Mouse (Mus musculus) MEL (cell line): Measurements from ENCODE around the gene Qprt. TPM values are rescaled to one million over a fixed set of nuclear protein-coding genes. Genes with fewer than 3 reads are reported as not detected.

Source experiments
- DNase-seq: peaks from one replicate; pipeline ENCODE4 v3.0.0; 2011; ENCODE audit warnings: low read depth, low spot score
- H3K27ac ChIP-seq: 2 replicates; pipeline ENCODE4 v1.5.1; 2012; ENCODE audit warnings: low read depth, mild to moderate bottlenecking, control low read depth, low read length, moderate library complexity; ENCODE audit not compliant: control insufficient read depth
- H3K27me3 ChIP-seq, 2 experiments: fragments of 150-350 bp in 1 of 2; sonication (generic) in 1 of 2; 2 replicates each; pipeline ENCODE4 v1.6.1; 2012; ENCODE audit warnings: low read length in 2 of 2, mild to moderate bottlenecking in 2 of 2, improper control_type of control experiment in 1 of 2, moderate library complexity in 1 of 2; ENCODE audit not compliant: insufficient read depth in 2 of 2, control insufficient read depth in 1 of 2
- H3K36me3 ChIP-seq, 2 experiments: 2 replicates each; pipeline ENCODE4 v1.6.1; 2012 to 2014; ENCODE audit warnings: low read length in 2 of 2, improper control_type of control experiment in 1 of 2, inconsistent platforms in 1 of 2, mild to moderate bottlenecking in 1 of 2; ENCODE audit not compliant: insufficient read depth in 2 of 2, control insufficient read depth in 1 of 2
- H3K4me1 ChIP-seq, 2 experiments: fragments of 150-350 bp in 1 of 2; sonication (generic) in 1 of 2; 2 replicates each; pipeline ENCODE4 v1.6.1; 2012; ENCODE audit warnings: low read length in 2 of 2, improper control_type of control experiment in 1 of 2, mild to moderate bottlenecking in 1 of 2; ENCODE audit not compliant: insufficient read depth in 2 of 2, control insufficient read depth in 1 of 2
- H3K4me3 ChIP-seq, 2 experiments: fragments of 150-350 bp in 1 of 2; sonication (generic) in 1 of 2; 2 replicates each; pipeline ENCODE4 v1.5.1; 2012; ENCODE audit warnings: low read depth in 2 of 2, low read length in 2 of 2, mild to moderate bottlenecking in 2 of 2, moderate library complexity in 2 of 2, control low read depth in 1 of 2, improper control_type of control experiment in 1 of 2; ENCODE audit not compliant: control insufficient read depth in 1 of 2, insufficient read depth in 1 of 2
- H3K79me2 ChIP-seq: 2 replicates; pipeline ENCODE4 v1.6.1; 2012; ENCODE audit warnings: mild to moderate bottlenecking, low read length, moderate library complexity; ENCODE audit not compliant: control insufficient read depth, poor library complexity, insufficient read depth
- H3K9ac ChIP-seq: 2 replicates; pipeline ENCODE4 v1.6.1; 2012; ENCODE audit warnings: low read depth, mild to moderate bottlenecking, control low read depth, low read length, moderate library complexity; ENCODE audit not compliant: control insufficient read depth, poor library complexity, severe bottlenecking
- H3K9me3 ChIP-seq: fragments of 150-350 bp; sonication (generic); replicated peaks from 2 replicates; pipeline ENCODE4 v1.6.1; 2012; ENCODE audit warnings: mild to moderate bottlenecking, low read length, improper control_type of control experiment, moderate library complexity; ENCODE audit not compliant: insufficient read depth
- GATA1 ChIP-seq: IDR thresholded peaks from 2 replicates; pipeline ENCODE4 v1.6.1; 2011; ENCODE audit warnings: low read depth, low read length, improper control_type of control experiment
- MEF2A ChIP-seq: IDR thresholded peaks from 2 replicates; pipeline ENCODE4 v1.6.1; 2014; ENCODE audit warnings: low read depth, mild to moderate bottlenecking, inconsistent platforms, low read length, improper control_type of control experiment; ENCODE audit not compliant: poor library complexity, insufficient replicate concordance, severe bottlenecking; ENCODE audit errors: extremely low read depth
- POLR2A ChIP-seq, 2 experiments: IDR thresholded peaks; 2 replicates each; pipeline ENCODE4 v1.6.1; 2011 to 2012; ENCODE audit warnings: low read length in 2 of 2, mild to moderate bottlenecking in 2 of 2, control low read depth in 1 of 2, improper control_type of control experiment in 1 of 2, low read depth in 1 of 2, moderate library complexity in 1 of 2; ENCODE audit not compliant: control insufficient read depth in 1 of 2, insufficient read depth in 1 of 2, poor library complexity in 1 of 2
- POLR2AphosphoS5 ChIP-seq: IDR thresholded peaks from 2 replicates; pipeline ENCODE4 v1.6.1; 2012; ENCODE audit warnings: low read depth, borderline replicate concordance, mild to moderate bottlenecking, inconsistent platforms, low read length, moderate library complexity, mixed read lengths
- RCOR1 ChIP-seq: IDR thresholded peaks from 2 replicates; pipeline ENCODE4 v1.6.1; 2012; ENCODE audit warnings: low read depth, mild to moderate bottlenecking, inconsistent platforms, low read length, improper control_type of control experiment
- TAL1 ChIP-seq: IDR thresholded peaks from 2 replicates; pipeline ENCODE4 v1.6.1; 2012; ENCODE audit warnings: mild to moderate bottlenecking, inconsistent platforms, low read length, moderate library complexity, mixed read lengths
- UBTF ChIP-seq: IDR thresholded peaks from 2 replicates; pipeline ENCODE4 v1.6.1; 2012; ENCODE audit warnings: low read depth, mild to moderate bottlenecking, inconsistent platforms, low read length, improper control_type of control experiment, moderate library complexity, borderline replicate concordance; ENCODE audit not compliant: insufficient read depth
- polyA plus RNA-seq, 2 experiments: library from polyadenylated mRNA; stranded (reverse) in 1 of 2; unstranded in 1 of 2; fragments of >175 nt in 1 of 2; fragments of >200 nt in 1 of 2; gene quantifications; 2 replicates each; pipeline versions ENCODE4 v1.2.1 to v1.2.4; 2012; ENCODE audit warnings: low replicate concordance in 2 of 2, low read depth in 1 of 2; ENCODE audit not compliant: insufficient read length in 2 of 2, insufficient read depth in 1 of 2, missing spikeins in 1 of 2
- total RNA-seq: library from RNA; depleted of rRNA; stranded (reverse); fragments of 300-350 nt; gene quantifications from 2 replicates; pipeline ENCODE4 v1.2.3, GENCODE M21; 2012

The Qprt gene
- total and polyA plus RNA-seq, 3 experiments: 2.7 to 3.7 TPM; not detected in 1

DNA sequence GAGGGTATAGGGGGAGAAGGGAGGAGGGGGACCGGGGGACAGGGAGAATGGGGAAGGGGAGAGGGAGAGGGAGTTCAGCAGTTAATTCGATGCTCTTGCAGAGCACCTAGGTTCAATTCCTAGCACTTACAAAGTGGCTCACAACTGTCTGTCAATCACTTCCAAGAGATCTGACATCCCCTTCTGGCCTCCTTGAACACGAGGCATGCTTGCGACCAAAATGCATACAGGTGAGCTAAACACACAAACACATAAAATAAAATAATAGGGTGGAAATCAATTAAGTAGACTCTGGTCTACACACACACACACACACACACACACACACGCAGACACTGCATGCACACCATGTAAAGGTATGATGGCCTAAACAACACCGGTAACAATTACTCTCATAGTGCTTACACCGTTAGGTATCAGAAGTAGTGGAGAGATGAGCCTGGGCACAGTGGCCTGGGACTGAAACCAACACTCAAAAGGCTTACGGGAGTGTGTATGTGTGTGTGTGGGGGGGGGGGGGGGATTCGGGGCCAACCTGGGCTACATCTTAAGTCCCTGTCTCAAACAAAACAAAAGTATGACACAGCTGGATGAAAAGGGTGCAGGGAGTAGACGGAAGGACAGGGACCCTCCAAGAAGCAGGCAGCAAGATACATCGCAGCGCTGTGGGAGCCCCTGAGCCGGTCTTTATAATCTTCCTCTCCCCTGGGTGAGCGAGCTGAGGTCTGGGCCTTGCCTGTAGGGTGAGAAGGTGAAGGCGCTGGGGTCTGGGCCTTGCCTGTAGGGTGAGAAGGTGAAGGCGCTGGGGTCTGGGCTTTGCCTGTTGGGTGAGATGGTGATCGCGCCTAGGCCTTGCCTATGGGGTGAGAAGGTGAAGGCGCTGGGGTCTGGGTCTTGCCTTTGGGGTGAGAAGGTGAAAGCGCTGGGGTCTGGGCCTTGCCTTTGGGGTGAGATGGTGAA lies 31.6 kb downstream of the Qprt start:
- TF ChIP-seq POLR2AphosphoS5 (0 out of 2 replicates have a peak, but pooled peaks have one; percentile 53), TAL1 (no peak), POLR2A (IDR thresholded peaks at IDR 0.05; ENCODE audit: control insufficient read depth in 1 of 2, insufficient read depth in 1 of 2, low read depth in 1 of 2, low read length in 2 of 2, poor library complexity in 1 of 2) (peak in 1 of 2 experiments; percentile 52; a peak in 2 of 4 replicates)
- Histone ChIP-seq H3K9ac (peak overlapping the region; percentile 85), H3K36me3 (peaks cover 0 to 26% of the 10 kb centered on the region in 2 experiments; a peak in 2 of 4 replicates), H3K4me3 (peak overlapping the region; percentile 32 to 71), H3K4me1 (peaks cover 0 to 23% of the 10 kb centered on the region in 2 experiments; a peak in 2 of 4 replicates), H3K79me2 (peaks cover 52% of the 10 kb centered on the region), H3K27ac (peak overlapping the region; percentile 100), H3K9me3 (no peaks in the 10 kb centered on the region), H3K27me3 (no peaks in the 10 kb centered on the region)
- peak; percentile 65 for DNase-seq

GRCm38 (mm10) chr7:127088901-127089845 lies 32.9 kb downstream of the Qprt start:
- TF ChIP-seq UBTF (0 out of 2 replicates have a peak, but pooled peaks have one; percentile 43), MEF2A (no peak), POLR2A (IDR thresholded peaks at IDR 0.05; ENCODE audit: control insufficient read depth in 1 of 2, insufficient read depth in 1 of 2, low read depth in 1 of 2, low read length in 2 of 2, poor library complexity in 1 of 2) (peak in 1 of 2 experiments; percentile 22; a peak in 1 of 4 replicates)
- TF ChIP-seq, all 39 proteins: peak for 2
- H3K27me3 ChIP-seq: no peaks in the 10 kb centered on the region
- H3K4me1 ChIP-seq: peaks cover 6 to 30% of the 10 kb centered on the region in 2 experiments
- DNase-seq: peak; percentile 81
- peak overlapping the region; percentile 86 for H3K9ac ChIP-seq
- peak overlapping the region; percentile 100 for H3K27ac ChIP-seq
- peak overlapping the region; percentile 28 to 67 for H3K4me3 ChIP-seq
- H3K79me2 ChIP-seq: peaks cover 61% of the 10 kb centered on the region
- no peaks in the 10 kb centered on the region for H3K9me3 ChIP-seq
- peaks cover 0 to 34% of the 10 kb centered on the region in 2 experiments; a peak in 3 of 4 replicates for H3K36me3 ChIP-seq

GRCm38 (mm10) chr7:127088083-127088482 lies 33.9 kb downstream of the Qprt start:
- H3K4me1 ChIP-seq: peaks cover 8 to 27% of the 10 kb centered on the region in 2 experiments
- H3K9me3 ChIP-seq: no peaks in the 10 kb centered on the region
- TF ChIP-seq RCOR1 (no peak), GATA1 (peak; percentile 73)
- H3K79me2 ChIP-seq: peaks cover 55% of the 10 kb centered on the region
- DNase-seq: peak; percentile 71
- no peaks in the 10 kb centered on the region for H3K27me3 ChIP-seq
- H3K9ac ChIP-seq: peak overlapping the region; percentile 73
- H3K4me3 ChIP-seq: peak overlapping the region; percentile 10 to 54
- peaks cover 0 to 31% of the 10 kb centered on the region in 2 experiments; a peak in 3 of 4 replicates for H3K36me3 ChIP-seq
- H3K27ac ChIP-seq: peak overlapping the region; percentile 98
